Mouse (Mus musculus): ENCODE results near the gene Atp6v0a4. TPM values are rescaled to one million over a fixed set of nuclear protein-coding genes. Genes with fewer than 3 reads are reported as not detected.

The Atp6v0a4 gene
- polyA plus RNA-seq, 1 experiment from 2014 or later = not detected

DNA sequence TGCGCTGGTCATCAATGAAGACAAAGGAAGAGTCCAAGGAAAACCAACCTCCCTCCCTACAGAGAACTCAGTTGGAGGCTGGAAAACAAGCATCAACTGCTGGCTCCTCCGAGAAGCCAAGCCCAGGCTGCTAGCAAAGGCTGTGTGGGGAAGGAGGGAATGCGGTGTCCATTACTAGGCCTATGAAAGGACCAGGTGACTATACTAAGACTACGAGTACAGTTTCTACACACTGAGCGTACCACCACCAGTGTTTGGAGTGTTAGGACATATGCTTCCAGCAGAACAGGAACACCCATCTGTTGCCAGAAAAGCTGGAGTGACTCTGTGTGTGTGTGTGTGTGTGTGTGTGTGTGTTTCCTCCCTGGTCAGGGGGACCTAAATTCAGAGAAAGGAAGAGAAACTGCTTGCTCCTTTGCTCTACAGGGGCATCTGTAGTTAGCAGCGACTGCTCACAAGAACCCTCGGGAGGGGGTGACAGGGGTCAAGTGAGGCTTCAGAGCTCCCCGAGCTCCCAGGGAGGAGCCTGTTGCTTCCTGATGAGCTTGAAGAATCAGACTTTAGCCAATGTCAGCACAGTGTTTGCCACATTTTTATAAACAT, 21.2 kb upstream of the Atp6v0a4 start:
- H3K36me3 ChIP-seq = peaks cover 83% of the 10 kb centered on the region
- WGBS = 81% methylated on average over 8 of the region's 8 CpGs
- no peak for DNase-seq (ENCODE audit: low spot score)
- peaks cover 12% of the 10 kb centered on the region for H3K4me1 ChIP-seq
- no peak overlapping the region for H3K27ac ChIP-seq
- no peak overlapping the region for H3K4me3 ChIP-seq
- no peaks in the 10 kb centered on the region for H3K27me3 ChIP-seq (ENCODE audit: low read depth, poor library complexity, severe bottlenecking)
- no peaks in the 10 kb centered on the region for H3K9me3 ChIP-seq (replicated peaks)

DNA sequence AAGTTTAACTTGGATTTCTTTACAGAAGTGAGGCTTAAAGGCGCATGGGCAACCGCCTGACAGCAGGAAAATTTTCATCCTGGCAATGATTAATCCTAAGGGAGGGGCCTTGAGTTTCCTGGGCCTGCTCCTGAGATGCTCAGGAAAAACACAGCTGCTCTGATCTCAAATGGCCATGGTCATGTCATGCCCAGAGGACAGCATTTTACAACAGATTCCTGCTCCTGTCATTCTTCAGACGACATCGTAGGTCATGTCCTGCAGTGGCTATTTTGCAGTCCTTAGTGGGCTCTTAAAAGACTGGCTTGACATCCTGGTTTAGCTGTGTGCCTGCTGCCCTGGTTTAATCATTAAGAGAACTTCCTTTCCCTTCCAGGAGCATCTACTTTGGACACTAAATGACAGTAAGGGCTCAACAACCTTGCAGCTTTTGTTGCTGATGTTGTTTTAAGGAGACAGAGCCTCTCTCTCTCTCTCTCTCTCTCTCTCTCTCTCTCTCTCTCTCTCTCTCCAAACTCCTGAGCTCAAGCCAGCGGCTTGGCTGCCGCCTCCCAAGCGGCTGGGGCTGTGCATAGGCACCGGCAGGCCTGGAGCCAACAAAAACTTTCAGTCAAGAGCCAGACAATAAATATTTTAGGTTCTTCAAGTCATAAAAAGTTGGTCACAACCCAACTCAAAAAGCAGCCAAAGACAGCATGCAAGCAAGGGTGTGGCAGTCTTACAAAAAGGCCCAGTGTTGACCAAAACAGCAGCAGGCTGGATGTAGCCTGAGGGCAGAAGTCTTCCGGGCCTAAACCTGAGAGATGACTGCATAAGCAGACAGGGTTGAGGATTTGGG, 20.0 kb upstream of the Atp6v0a4 start:
- Histone ChIP-seq H3K27me3 (ENCODE audit: low read depth, poor library complexity, severe bottlenecking) (no peaks in the 10 kb centered on the region), H3K4me3 (no peak overlapping the region), H3K9me3 (replicated peaks) (no peaks in the 10 kb centered on the region), H3K4me1 (peaks cover 1% of the 10 kb centered on the region; the same call in 1 of the 2 replicates), H3K27ac (no peak overlapping the region), H3K36me3 (peaks cover 85% of the 10 kb centered on the region)
- WGBS = 86% methylated on average over 9 of the region's 9 CpGs
- no peak for DNase-seq (ENCODE audit: low spot score)

DNA sequence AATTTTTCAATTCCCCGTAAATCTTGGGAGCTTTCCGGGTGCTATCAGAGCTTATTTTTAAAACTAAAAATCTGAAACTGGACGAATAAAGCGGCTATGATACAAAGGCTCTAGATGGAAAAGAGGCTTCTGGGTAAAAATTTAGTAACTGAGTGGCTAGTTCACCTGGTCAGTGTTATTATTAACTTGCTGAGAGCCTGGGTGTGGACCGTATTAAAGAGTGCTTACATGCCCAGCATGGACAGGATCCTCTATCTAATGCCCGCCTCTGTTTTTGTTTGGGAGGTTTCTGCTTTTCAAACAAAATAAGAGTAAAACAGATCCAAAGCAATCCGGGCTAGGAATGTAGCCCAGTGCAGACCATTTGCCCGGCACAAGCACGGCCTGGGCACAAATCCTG, 16.0 kb upstream of the Atp6v0a4 start:
- Histone ChIP-seq H3K4me3 (no peak overlapping the region), H3K27ac (no peak overlapping the region), H3K27me3 (ENCODE audit: low read depth, poor library complexity, severe bottlenecking) (no peaks in the 10 kb centered on the region), H3K9me3 (replicated peaks) (no peaks in the 10 kb centered on the region), H3K36me3 (peaks cover 77% of the 10 kb centered on the region), H3K4me1 (no peaks in the 10 kb centered on the region)
- DNase-seq (ENCODE audit: low spot score) = no peak
- WGBS = 94% methylated on average over 9 of the region's 9 CpGs

DNA sequence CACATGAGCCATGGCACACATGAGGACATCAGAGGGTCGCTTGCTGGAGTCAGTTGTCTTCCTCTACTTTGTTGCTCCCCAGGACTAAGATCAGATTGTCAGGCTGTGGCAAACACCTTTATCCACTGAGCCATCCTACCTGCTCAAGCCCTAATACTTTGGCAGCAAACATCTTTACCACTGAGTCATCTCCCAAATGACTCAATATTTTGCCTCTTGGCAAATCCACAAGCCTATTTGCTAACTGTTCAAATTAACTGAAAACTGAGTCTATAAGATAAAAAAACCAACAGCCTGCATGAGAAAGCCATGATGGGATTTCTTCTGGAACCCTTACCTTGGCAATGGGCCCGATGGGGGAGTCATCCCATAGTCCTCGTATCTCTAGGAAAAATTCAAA, 14.7 kb upstream of the Atp6v0a4 start:
- peaks cover 76% of the 10 kb centered on the region for H3K36me3 ChIP-seq

DNA sequence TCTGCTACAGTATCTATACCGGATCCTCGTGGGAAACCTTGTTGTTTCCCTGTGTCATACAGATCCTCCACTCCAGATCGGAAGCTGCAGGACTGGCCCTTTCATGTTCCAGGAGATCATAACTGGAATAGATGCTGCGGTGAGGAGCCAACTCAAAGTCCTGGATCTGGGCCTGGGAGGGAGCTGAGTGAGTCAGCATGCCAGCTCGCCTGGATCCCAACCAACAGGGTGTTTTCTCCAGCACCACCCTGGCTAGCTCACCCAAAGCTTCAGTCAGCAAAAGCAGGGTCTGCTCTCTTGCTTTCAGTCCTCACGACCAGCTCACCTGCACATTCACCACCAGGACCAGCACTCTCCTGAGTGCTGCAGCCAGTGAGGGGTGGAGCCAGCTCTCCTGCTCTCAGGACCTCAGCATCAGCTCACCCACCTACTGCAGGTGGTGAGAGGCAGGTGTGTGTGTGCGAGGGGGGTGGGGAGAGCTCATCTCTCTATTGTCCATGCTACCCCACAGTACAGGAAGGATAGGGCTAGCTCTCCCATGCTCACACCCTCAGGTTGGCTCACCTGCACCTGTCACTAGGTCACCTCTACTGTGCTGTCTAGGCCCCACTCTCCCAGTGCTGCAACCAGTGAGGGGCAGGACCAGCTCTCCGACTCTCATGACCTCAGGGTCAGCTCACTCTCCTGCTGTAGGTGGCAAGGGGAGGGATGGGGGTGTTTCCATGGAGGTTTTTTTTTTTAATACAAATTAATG, 10.6 kb upstream of the Atp6v0a4 start:
- H3K27ac ChIP-seq = no peak overlapping the region
- H3K9me3 ChIP-seq (replicated peaks) = no peaks in the 10 kb centered on the region
- H3K27me3 ChIP-seq (ENCODE audit: low read depth, poor library complexity, severe bottlenecking) = no peaks in the 10 kb centered on the region
- no peak for DNase-seq (ENCODE audit: low spot score)
- H3K36me3 ChIP-seq = peaks cover 62% of the 10 kb centered on the region
- WGBS = 90% methylated on average over 8 of the region's 8 CpGs
- no peaks in the 10 kb centered on the region for H3K4me1 ChIP-seq
- H3K4me3 ChIP-seq = no peak overlapping the region

More for the DNA sequence above, 14.7 kb upstream of the Atp6v0a4 start:
- H3K27me3 ChIP-seq (ENCODE audit: low read depth, poor library complexity, severe bottlenecking) = no peaks in the 10 kb centered on the region
- no peaks in the 10 kb centered on the region for H3K9me3 ChIP-seq (replicated peaks)
- 92% methylated on average over 3 of the region's 3 CpGs for WGBS
- no peak overlapping the region for H3K4me3 ChIP-seq
- H3K4me1 ChIP-seq = no peaks in the 10 kb centered on the region
- DNase-seq (ENCODE audit: low spot score) = no peak
- no peak overlapping the region for H3K27ac ChIP-seq

DNA sequence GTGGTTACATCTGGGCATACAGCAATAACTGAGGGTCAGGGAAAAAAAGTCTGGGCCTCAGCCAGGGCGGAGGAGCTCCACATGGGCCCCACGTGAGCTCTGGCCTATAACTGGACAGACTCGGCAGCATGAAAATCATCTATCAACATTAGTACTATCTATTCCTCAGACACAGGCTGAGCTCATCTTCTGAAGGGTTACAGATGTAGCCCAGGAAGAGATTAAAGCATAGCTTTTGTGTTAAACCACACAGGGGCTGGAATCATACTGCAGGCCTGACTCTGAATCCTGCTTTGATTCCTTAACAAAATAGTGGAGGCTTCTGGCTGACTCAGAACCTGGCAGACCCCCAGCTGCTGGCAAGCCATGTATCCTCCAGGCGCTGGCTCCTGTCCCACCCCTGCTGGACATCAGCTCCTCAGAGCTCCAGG, 7.4 kb upstream of the Atp6v0a4 start:
- Histone ChIP-seq H3K9me3 (replicated peaks) (no peaks in the 10 kb centered on the region), H3K4me1 (no peaks in the 10 kb centered on the region), H3K4me3 (no peak overlapping the region), H3K27me3 (ENCODE audit: low read depth, poor library complexity, severe bottlenecking) (no peaks in the 10 kb centered on the region), H3K36me3 (peaks cover 64% of the 10 kb centered on the region), H3K27ac (no peak overlapping the region)
- 91% methylated on average over 4 of the region's 4 CpGs for WGBS
- DNase-seq (ENCODE audit: low spot score) = no peak

DNA sequence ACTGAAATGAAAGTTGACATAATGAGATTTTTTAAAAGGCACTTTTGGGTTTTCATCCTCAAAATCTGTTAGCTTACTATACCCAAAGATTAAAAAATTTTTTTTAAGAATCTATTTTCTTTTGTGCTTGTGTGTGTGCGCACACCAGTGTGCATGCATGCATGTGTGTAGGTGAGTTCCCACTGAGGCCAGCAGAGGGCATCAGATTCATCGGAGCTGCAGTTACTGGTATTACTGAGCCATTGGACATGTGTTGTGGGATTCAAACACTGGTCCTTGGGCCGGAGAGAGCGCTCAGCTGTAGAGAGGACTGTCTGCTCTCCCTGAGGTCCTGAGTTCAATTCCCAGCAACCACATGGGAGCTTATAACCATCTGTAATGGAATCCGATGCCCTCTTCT, 5.5 kb upstream of the Atp6v0a4 start:
- Histone ChIP-seq H3K4me1 (no peaks in the 10 kb centered on the region), H3K36me3 (peaks cover 63% of the 10 kb centered on the region), H3K9me3 (replicated peaks) (no peaks in the 10 kb centered on the region), H3K27ac (no peak overlapping the region), H3K27me3 (ENCODE audit: low read depth, poor library complexity, severe bottlenecking) (no peaks in the 10 kb centered on the region), H3K4me3 (no peak overlapping the region)
- no peak for DNase-seq (ENCODE audit: low spot score)
- WGBS = 98% methylated on average over 5 of the region's 5 CpGs

DNA sequence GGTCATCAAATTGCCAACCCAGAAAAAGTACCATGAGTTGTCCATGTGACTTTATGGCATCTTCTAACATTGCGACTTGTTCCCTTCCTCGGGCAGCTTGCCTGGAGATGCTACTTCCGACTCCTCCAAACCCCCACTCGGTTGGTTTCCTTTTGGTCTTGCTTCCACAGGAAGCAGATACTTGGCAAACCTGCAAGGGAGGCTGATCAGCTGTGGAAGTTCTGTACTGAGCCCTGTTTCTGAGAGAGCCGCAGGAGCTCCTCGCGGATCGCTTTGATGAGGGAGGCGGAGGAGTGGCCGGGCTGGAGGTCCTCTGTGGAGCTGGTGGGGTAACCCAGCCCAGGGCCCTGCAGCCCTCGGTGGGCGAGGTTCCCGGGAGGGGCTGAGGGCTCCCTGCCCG, 3.7 kb upstream of the Atp6v0a4 start:
- no peaks in the 10 kb centered on the region for H3K27me3 ChIP-seq (ENCODE audit: low read depth, poor library complexity, severe bottlenecking)
- H3K4me3 ChIP-seq = no peak overlapping the region
- H3K36me3 ChIP-seq = peaks cover 67% of the 10 kb centered on the region
- no peak overlapping the region for H3K27ac ChIP-seq
- WGBS = 92% methylated on average over 14 of the region's 14 CpGs
- DNase-seq (ENCODE audit: low spot score) = no peak
- no peaks in the 10 kb centered on the region for H3K9me3 ChIP-seq (replicated peaks)
- 0 out of 2 replicates have a peak, but pooled peaks cover 10% of the 10 kb centered on the region for H3K4me1 ChIP-seq

DNA sequence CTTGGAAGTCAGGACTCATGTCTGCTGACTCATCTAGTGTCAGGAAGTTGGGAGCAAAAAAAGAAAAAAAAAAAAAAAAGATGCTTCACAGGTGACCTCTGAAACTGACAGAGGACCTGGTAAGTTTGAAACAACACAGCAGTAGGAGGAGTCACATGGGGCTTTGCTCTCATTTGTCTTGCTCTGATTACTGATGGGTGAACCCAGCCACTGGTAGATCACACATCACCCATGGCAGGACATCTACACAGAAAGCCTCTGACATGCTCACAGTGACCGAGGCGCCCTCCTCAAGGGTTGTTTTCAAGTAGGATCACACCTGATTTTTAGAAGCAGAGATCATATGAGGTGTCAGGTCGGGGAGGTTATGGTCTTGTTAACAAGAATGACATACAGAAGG, 1.1 kb upstream of the Atp6v0a4 start:
- no peak for DNase-seq (ENCODE audit: low spot score)
- WGBS = 91% methylated on average over 3 of the region's 3 CpGs
- H3K36me3 ChIP-seq = peaks cover 56% of the 10 kb centered on the region
- H3K9me3 ChIP-seq (replicated peaks) = no peaks in the 10 kb centered on the region
- H3K27ac ChIP-seq = no peak overlapping the region
- H3K4me3 ChIP-seq = no peak overlapping the region
- 0 out of 2 replicates have a peak, but pooled peaks cover 10% of the 10 kb centered on the region for H3K4me1 ChIP-seq
- no peaks in the 10 kb centered on the region for H3K27me3 ChIP-seq (ENCODE audit: low read depth, poor library complexity, severe bottlenecking)

DNA sequence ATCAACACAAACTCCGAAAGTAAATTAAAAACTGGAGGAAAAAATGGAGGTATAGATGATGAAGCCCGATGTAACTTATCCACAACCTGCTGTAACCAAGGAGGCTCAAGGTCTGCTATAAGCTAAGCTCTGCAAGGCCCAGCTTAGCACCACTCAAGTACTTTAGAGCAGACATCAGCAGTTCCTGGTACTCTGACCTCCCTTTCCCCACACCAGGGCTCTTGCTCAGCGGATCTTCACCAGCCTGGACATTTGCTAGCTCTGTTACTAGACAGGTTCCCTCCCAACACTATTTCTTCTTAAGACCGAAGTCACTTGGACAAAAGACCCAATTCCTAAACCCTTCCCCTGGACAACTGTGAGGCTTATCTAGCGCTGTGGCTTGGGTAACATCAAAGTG, 496 bp upstream of the Atp6v0a4 start:
- DNase-seq (ENCODE audit: low spot score) = no peak
- Histone ChIP-seq H3K27ac (no peak overlapping the region), H3K4me3 (no peak overlapping the region), H3K9me3 (replicated peaks) (no peaks in the 10 kb centered on the region), H3K27me3 (ENCODE audit: low read depth, poor library complexity, severe bottlenecking) (no peaks in the 10 kb centered on the region), H3K36me3 (peaks cover 50% of the 10 kb centered on the region), H3K4me1 (0 out of 2 replicates have a peak, but pooled peaks cover 10% of the 10 kb centered on the region)
- 94% methylated on average over 5 of the region's 5 CpGs for WGBS

DNA sequence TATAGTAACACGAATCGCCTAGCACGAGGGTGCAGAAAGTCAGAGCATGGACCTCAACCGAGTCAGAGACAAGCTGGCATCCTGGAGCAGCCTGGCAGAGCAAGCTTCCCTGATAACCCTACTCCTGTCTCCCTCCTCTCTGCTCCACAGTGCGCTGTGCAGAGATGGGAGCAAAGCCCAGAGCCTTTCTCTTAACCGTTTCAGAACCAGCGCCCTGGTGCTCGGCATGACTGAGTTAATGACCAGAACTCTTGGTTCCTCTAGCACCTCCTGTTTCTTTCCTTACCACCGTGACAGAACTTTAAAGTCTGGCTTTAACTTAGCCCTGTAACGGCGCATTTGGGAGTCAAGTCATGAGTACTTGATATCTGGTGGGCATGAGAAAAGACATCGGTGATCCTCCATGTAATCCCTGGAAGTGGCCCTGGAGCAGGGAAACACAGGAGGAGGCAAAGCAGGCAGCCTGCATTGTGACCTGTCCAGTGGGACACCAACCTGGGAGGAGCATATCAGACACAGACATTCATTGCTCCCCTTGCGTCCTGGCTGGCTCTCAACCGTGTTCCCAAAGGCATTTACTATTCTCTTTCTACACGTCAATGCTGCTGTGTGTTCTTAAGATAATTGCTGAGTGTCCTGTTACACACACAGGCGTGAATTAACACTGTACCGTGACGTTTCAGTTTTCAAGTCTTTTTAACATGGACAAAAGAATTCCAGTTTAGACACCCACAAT, 747 bp downstream of the Atp6v0a4 start:
- 85% methylated on average over 18 of the region's 18 CpGs for WGBS
- no peak overlapping the region; the same call in 1 of the 2 replicates for H3K27ac ChIP-seq
- peaks cover 44% of the 10 kb centered on the region for H3K36me3 ChIP-seq
- H3K27me3 ChIP-seq (ENCODE audit: low read depth, poor library complexity, severe bottlenecking) = no peaks in the 10 kb centered on the region
- DNase-seq (ENCODE audit: low spot score) = no peak
- 0 out of 2 replicates have a peak, but pooled peaks cover 10% of the 10 kb centered on the region for H3K4me1 ChIP-seq
- H3K9me3 ChIP-seq (replicated peaks) = no peaks in the 10 kb centered on the region
- no peak overlapping the region for H3K4me3 ChIP-seq

DNA sequence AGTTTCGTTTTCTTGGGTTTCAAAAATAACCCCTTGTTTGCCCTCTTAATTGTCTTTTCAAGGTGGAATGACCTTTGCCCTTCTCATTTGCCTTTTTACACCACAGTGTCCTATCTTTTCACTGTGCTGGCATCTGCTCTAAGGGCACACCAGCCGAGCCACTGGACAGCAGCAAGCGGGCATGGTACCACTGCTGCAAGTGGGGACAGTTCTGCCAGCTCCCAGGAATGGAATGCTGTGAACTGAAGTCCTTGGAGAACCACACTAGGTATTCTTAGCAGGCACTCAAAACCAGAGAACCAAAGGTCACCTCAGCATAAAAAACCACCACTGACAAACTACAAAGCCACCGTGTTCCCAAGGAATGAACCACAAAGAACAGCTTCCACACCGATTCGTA, 1.6 kb downstream of the Atp6v0a4 start:
- 86% methylated on average over 6 of the region's 6 CpGs for WGBS
- H3K4me3 ChIP-seq = no peak overlapping the region
- H3K9me3 ChIP-seq (replicated peaks) = no peaks in the 10 kb centered on the region
- no peaks in the 10 kb centered on the region for H3K27me3 ChIP-seq (ENCODE audit: low read depth, poor library complexity, severe bottlenecking)
- H3K27ac ChIP-seq = no peak overlapping the region
- H3K4me1 ChIP-seq = 0 out of 2 replicates have a peak, but pooled peaks cover 10% of the 10 kb centered on the region
- H3K36me3 ChIP-seq = peaks cover 36% of the 10 kb centered on the region
- DNase-seq (ENCODE audit: low spot score) = no peak
